Mouse (Mus musculus): ENCODE data around the gene Mid1. TPM values are rescaled to one million over a fixed set of nuclear protein-coding genes. Genes with fewer than 3 reads are reported as not detected.
A peak's percentile ranks its signal among the peaks of the same experiment; 100 is the strongest.

Mid1 gene
- total RNA-seq, 1 experiment from 2014 or later = 9.8 TPM

DNA sequence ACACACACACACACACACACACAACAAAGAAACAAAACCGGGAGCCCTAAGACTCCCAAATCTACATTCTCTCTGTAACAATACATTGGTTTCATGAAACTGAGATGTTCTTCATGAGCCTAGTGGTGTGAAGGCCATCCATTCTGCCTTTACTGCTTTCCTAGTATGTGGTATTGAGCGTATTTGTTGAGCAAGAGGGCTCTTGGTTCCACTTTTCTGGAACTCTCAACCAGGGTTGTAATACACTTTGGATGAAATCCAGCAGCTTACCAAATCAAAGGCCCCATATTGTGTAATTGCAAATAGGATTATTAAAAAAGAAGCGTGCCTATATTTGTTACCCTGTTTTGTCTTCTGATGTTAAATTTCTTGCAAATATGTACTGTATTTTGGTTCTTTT, 122.7 kb downstream of the Mid1 start:
- ATAC-seq (ENCODE audit: extremely low read depth, insufficient number of reproducible peaks, low FRiP score, poor library complexity, severe bottlenecking) = no peak

DNA sequence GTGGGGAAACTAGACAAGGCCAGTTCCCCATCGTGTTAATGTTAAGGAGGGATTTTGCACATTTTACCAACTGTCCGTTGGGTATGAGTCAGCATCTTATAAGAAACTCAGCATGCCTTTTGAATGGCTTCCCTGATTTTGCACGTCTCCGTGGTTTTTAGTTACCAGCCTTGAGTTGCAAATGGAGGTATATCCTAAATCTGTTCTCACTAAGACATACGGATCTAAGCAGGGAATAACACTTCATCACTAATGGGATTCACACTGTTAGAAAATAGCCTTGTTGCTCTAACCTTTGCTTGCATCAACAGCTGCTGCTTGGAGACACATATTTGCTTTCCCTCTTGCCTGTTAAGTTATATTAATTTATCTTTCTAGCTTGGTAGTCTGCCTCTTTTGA, 126.3 kb downstream of the Mid1 start:
- no peak for ATAC-seq (ENCODE audit: extremely low read depth, insufficient number of reproducible peaks, low FRiP score, poor library complexity, severe bottlenecking)

DNA sequence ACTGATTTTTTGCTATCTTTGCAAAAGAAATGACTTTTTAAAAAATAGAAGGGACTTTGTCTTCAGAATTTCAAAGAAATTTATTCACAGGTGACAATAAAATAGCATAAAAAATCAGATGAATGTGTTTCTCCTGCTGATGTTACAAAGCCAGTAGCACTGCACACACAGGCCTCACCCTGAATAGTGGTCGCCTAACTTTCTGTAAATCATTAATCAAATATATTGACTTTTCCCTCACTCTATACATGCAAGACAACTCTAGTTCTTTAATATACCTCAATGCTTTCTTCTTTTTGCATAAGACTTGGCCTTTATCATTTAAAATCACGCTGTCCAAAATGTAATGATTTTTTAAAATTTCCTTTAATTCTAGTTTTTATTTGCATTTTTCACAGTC, 126.8 kb downstream of the Mid1 start:
- ATAC-seq (ENCODE audit: extremely low read depth, insufficient number of reproducible peaks, low FRiP score, poor library complexity, severe bottlenecking) = no peak

DNA sequence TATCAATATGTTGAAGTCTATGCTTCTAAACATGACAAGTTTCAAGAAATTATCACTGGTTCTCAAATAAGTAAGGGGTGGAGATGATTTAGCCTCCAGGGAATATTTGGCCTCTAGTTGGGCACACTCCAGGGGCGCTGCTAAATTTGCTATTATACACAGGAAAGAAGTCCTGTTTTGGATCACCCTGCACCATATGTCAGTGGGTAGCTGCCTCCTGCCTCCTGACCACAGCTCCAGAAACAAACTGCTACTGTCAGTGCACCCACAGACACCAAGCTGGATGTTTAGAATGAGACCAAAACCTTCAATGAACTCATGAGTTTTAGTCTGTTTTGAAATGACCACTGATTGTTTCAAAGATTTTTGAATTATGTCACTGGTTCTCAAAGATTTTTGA, 128.7 kb downstream of the Mid1 start:
- ATAC-seq (ENCODE audit: extremely low read depth, insufficient number of reproducible peaks, low FRiP score, poor library complexity, severe bottlenecking) = no peak

DNA sequence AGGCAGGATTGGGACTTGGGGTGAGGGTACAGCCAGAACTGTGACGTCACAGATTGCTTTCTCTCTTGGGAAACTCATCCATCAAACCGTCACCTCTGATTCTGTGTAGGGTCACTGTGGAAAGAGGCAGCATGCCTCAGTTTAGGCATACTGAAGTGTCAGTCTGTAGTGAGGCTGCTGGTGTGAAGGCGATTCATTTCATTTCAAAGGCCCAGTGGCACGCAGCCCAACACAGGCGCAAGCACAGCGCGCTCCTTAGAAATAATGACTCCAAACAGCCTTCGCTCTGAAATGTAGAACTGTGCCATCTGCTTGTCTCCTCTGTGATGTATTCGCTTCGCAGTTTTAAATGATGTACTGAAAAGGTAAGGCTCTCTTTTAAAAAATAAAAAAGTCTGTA, 141.9 kb downstream of the Mid1 start:
- ATAC-seq (ENCODE audit: extremely low read depth, insufficient number of reproducible peaks, low FRiP score, poor library complexity, severe bottlenecking) = no peak

DNA sequence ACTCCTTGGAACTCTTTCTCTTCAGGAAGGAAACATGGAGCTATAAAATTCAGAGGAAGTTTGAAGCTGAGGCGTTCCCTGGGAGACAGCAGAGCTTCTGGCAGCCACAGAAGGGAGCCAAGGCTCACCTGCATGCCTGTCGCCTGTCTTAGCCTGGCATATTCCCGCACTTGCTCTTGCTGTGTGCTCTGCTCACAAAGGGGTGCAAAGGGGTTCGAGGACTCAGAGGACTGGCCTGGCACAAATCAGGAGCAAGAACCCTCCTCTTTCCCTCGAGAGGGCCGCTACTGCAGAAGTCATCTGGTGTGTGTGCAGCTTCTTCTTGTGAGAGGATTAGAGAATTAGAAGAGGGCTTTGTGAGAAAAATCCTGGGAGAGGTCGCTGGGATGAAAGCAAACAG, 142.7 kb downstream of the Mid1 start:
- ATAC-seq (ENCODE audit: extremely low read depth, insufficient number of reproducible peaks, low FRiP score, poor library complexity, severe bottlenecking) = no peak

DNA sequence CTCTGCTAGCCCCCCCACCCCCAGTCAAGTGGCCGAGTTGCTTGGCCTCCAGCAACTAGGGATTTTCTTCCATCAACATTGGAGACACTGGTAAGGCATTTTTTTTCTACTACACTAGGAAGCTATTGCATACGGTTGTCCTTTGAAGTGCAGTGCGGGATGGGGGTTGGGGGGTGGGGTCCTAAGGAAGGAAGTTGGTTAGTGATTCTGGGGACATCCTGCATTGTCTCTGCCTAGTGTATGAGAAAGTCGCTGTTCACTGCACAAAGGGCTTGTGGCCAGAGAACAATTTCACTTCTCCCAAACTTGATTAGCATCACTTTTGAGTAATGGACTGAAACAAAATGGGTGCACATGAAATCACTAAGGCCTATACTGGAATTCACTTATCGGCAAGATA, 143.1 kb downstream of the Mid1 start:
- no peak for ATAC-seq (ENCODE audit: extremely low read depth, insufficient number of reproducible peaks, low FRiP score, poor library complexity, severe bottlenecking)

DNA sequence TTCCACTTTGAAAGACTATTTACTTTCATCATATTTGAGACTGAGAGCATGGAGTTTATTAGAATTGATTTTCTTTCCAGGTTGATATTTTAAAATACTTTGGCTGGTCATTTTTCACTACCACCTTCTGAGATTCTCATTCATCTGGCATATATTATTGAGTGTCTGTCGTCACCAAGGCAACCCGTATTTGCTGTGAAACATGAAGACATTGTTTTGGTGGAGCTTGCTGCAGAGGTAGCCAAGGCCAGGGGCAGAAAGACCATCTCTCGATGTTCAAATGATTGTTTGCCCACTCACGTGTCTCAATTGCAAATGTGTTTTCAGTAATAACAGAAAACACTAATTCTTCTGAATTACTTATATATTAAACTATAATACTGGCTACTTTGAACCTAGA, 145.1 kb downstream of the Mid1 start:
- ATAC-seq (ENCODE audit: extremely low read depth, insufficient number of reproducible peaks, low FRiP score, poor library complexity, severe bottlenecking) = no peak

DNA sequence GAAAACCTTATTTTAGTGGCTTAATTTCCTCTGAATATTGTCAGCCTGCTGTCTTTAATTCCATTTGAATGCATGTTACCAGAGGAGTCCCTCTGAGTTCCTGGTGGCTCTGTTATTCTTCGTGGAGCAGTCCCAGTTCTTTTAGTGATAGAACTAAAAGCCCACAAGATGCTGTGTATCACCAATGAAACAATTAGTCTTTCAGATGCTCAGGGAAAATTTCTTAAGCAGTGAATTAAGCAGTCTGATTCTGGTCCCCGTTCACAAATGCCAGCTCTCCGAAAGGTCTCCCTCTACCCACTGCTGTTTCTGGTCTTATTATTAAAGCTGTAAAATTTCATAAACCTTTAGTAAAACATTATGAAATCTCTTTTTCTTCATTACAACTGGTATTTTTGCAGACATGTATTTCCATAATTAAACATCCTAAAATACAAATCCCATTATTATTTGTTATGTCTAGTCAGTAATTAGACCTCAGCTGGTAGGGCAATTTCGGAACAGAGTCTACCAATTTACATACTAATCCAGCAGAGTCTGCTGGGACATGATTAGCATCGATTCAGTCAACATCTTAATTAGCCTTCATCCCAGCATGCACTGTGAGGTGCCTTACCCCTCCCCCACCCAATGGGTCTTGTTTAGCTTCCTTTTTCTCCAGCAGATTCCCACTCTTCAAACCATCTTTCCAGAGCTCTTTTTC, 153.1 kb downstream of the Mid1 start:
- ATAC-seq (ENCODE audit: extremely low read depth, insufficient number of reproducible peaks, low FRiP score, poor library complexity, severe bottlenecking) = no peak

DNA sequence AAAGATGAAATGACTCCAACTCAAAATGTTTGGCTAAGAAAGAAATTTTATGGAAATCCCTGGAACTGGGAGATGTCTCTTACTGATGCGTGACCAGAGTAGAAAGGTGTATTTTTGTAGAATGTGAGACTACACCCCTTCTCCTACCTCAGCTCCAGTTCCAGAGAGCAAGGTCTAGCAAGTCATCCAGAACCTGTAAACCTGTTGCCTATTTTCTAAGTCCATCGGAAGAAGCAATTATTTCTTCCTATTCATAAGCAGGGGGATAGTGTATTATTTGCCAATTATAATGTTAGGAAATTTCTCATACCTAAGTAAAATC, 153.6 kb downstream of the Mid1 start:
- no peak for ATAC-seq (ENCODE audit: extremely low read depth, insufficient number of reproducible peaks, low FRiP score, poor library complexity, severe bottlenecking)

DNA sequence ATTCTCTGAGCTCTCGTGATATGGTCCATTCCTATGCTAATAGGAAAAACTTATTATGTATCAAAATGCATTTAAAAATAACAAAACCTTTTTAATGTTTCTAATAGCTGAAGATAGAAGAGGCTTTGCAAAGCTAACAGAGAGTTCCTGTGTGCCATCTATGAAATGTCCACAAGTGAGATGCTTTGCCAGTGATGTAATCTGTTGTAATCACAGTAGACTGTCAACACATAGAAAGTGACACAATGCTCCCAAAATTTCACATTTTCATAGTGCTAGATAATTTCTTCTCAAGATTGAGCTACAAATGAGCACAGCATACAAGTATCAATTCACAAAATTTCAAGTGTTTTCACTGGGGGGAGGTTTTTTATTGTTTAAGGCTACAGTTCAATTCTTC, 158.3 kb downstream of the Mid1 start:
- no peak for ATAC-seq (ENCODE audit: extremely low read depth, insufficient number of reproducible peaks, low FRiP score, poor library complexity, severe bottlenecking)

DNA sequence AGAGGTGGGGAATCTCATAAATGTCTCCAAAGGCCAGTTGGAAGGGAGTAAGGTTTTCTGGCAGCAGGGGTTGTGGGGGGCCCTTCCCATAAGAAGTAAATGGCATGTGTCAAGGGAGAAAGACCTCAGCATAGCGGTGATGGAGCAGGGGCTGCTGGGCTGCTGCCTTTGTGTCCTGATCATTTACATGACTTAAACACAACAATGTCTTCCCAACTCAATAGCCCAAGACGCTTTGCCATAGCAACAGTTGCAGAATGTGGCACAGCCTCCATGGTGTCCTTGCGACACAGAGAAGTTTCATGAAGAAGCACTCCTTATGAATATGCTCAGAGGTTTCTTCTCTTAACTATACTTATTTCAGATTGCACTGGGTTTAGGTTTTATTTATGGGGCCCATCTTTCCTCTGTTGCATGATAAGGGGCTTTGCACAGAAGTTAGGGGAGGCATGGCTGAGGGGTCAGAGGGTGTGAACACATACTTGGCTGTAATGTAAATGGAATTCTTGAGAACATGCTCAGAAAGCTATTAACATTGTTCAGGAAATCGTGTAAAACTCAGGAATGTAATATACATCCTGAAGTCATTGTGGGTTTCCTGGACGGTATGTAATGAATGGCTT, 159.3 kb downstream of the Mid1 start:
- no peak for ATAC-seq (ENCODE audit: extremely low read depth, insufficient number of reproducible peaks, low FRiP score, poor library complexity, severe bottlenecking)

DNA sequence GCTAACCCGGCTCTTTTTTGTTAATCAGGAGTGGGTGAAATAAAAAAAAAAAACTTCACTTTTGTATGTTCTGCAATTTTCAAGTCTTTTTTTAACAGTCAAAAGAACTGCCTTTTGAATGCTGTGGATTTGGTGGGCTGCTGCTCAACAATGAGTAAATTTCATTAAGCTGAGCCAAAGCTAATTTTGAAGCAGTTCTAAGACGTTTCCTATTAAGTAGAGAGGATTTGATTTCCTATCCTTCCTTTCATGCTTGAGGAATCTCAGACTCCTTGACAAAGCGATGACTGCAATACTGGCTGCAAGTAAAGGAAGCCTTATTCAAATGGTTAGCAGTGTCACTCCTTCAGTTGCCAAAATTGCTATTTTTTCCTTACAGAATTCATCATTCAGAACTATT, 161.2 kb downstream of the Mid1 start:
- ATAC-seq (ENCODE audit: extremely low read depth, insufficient number of reproducible peaks, low FRiP score, poor library complexity, severe bottlenecking) = no peak

DNA sequence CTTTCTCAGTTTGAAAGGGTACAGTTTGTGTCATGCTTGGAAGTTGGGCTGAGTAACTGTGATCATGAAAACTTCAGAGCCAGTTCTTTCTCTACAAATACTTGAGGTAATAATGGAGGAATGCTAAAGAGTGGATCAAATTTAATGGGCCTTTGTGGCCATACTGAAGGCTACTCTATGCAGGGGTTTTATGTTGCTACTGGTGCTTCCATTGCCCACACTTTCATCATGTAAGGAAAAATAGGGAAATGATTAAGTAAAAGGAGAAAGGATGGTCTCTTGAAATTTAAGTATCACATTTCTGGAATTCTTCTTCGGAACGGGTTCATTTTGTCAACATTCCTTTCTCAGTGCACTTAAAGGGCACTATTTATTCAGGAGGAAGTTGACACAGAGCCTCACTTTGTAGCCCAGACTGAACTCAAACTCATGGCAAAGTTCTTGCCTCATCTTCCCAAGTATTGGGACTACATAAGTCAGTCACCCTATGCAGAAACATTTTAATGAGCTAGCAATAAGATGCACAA, 176.3 kb downstream of the Mid1 start:
- no peak for ATAC-seq (ENCODE audit: extremely low read depth, insufficient number of reproducible peaks, low FRiP score, poor library complexity, severe bottlenecking)

DNA sequence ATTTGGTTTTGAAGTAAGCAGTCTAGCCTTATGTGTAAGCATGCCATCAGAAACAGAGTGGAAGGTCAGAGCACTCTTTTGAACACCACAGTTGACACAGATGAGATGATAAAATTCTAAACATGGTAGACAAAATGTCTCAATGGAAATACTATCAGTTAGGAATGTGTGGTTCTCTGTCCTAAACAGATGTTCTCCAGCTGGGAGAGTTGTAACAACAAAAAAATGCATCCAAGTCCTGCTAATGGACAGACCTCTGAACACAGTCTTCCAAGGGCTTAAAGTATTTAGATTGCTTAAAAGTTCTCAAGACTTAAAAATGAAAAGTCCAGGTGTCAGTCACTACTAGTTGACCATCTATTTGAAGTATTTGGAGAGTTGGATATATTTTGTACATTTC, 177.4 kb downstream of the Mid1 start:
- no peak for ATAC-seq (ENCODE audit: extremely low read depth, insufficient number of reproducible peaks, low FRiP score, poor library complexity, severe bottlenecking)

DNA sequence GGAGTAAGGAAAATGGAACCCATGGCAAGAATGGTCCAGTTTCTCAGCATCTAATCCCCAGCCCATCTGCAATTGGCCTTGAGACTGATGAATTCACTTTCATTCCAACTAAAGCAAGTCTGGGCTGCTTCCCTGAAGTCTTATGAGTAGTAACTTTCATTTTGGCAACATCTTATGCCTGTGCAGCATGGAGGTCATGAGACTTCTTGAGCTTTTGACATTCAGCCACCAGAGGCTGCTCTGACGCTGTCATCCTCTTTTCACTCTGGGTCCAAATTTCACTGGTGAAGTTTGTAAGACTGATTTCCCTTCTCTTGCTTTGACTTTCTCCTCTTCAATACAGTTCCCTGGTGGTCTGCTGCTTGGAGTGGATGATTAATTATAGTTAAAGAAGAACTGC, 177.8 kb downstream of the Mid1 start:
- 0 out of 2 replicates have a peak, but pooled peaks have one; percentile 53 for ATAC-seq (ENCODE audit: extremely low read depth, insufficient number of reproducible peaks, low FRiP score, poor library complexity, severe bottlenecking)

DNA sequence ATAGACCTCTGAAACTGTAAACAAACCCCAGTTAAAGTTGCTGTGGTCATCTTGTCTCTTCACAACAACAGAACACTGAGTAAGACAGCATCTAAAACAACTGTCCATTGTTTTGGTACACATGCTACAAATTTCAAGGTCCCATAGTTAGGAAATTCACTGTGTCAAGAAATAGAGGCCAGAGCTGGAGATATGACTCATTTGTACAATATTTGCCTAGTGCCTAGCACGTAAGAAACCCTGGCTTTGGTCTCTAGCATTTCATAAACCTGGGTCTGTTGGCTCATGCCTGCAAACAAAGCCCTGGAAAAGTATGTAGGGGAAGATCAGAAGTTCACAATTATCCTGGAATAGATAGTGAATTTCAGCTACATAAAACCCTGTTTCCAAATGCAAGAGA, 178.8 kb downstream of the Mid1 start:
- ATAC-seq (ENCODE audit: extremely low read depth, insufficient number of reproducible peaks, low FRiP score, poor library complexity, severe bottlenecking) = no peak

DNA sequence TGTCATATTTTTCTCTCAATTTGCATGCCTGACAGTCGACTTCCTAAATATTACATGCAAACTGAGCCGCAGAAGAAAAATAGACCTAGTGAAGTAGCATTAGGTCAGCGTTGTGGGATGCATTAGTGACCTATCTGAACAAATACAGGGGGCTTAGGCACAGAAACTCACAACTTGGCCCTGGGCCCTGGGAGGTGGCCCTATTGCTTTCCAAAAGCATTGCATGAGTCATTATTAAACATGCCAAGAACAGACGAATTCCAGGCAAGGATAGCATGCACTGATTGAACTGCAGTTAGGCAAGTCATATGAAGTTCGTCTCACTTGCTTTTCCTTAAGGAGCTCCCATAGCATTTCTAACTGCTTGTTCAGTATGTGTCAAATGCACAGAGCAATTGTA, 183.2 kb downstream of the Mid1 start:
- no peak for ATAC-seq (ENCODE audit: extremely low read depth, insufficient number of reproducible peaks, low FRiP score, poor library complexity, severe bottlenecking)

DNA sequence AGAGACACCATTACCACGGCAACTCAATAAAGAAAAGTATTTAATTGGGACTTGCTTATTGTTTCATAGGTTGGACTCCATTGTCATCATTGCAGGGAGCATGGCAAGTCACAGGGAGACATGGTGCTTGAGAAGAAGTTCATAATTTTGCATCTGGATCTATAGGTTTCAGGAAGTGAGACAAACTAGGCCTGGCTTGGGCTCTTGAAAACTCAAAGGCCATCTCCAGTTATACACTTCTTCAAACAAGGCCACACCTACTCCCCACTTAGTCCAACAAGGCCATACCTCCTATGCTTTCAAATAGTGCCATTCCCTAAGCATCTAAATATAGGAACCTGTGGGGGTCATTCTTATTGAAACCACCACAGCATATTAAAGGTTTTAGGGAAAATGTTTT, 189.5 kb downstream of the Mid1 start:
- no peak for ATAC-seq (ENCODE audit: extremely low read depth, insufficient number of reproducible peaks, low FRiP score, poor library complexity, severe bottlenecking)

DNA sequence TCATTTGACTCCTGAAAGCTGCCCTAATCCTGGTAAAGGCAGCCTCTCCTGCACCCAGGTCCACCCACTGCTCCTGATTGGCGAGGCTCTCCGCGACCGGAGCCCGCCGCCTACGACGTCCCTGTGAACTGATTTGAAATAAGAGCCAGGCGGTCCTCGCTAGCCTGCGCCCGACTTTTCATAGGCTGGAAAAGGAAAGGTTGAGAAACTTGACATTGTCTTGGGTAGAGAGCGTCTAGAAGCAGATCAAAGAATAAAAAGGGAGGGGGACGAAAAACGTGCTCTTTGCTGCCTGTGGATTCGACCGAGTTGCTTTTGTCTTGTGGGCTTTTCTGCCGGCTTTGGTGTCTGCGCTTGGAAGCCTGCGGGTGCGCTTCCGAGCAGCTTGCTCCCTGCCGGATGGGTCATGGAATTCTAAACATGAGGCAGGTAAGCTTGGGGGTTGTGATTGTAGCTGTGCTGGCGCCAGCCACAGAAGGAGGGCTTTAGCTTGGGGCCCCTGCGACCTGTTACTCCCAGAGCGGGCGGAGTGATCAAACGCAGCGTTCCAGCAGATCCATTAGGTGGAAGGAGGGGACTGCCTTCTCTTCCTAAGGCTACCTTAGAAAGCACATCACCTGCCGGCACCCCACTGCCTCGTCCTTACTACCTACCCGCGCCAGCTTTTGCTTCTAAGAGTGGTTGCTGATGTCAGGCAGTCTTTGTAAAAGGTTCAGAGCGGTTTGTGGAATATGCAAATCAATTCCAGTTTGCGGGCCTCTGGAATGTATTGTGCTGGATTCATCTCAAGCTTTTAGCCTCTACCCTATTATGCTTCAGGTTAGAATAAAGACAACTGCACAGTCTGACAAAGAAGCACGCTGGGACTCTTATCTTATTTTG, 194.7 kb downstream of the Mid1 start:
- no peak for ATAC-seq (ENCODE audit: extremely low read depth, insufficient number of reproducible peaks, low FRiP score, poor library complexity, severe bottlenecking)
